Mouse (Mus musculus): ENCODE measurements at regions not wholly inside any gene's neighbourhood (a gene's known extent, or its start where the extent isn't known, plus 50 kb on each side); places are given as distances from the start of the nearest gene placed in this dataset.

GRCm38 (mm10) chr7:136825647-136826046, 68.8 kb upstream of the Mgmt start:
- H3K79me2 ChIP-seq (ENCODE audit: control insufficient read depth, insufficient read depth, low read length, poor library complexity): no peaks in the 10 kb centered on the region
- no peak overlapping the region for H3K4me3 ChIP-seq (ENCODE audit: control insufficient read depth in 1 of 2, insufficient read depth in 1 of 2, low read depth in 2 of 2, low read length in 2 of 2)
- no peak overlapping the region for H3K9ac ChIP-seq (ENCODE audit: control insufficient read depth, low read depth, low read length, poor library complexity, severe bottlenecking)
- no peak overlapping the region for H3K27ac ChIP-seq (ENCODE audit: control insufficient read depth, low read depth, low read length)
- no peaks in the 10 kb centered on the region for H3K4me1 ChIP-seq (ENCODE audit: control insufficient read depth in 1 of 2, insufficient read depth in 2 of 2, low read length in 2 of 2)
- no peak for TF ChIP-seq ETS1 (IDR thresholded peaks at IDR 0.05; ENCODE audit: low read depth, low read length)
- TF ChIP-seq E2F4 (IDR thresholded peaks at IDR 0.05; ENCODE audit: borderline replicate concordance, low read depth, low read length): no peak
- no peak for TF ChIP-seq MYB (IDR thresholded peaks at IDR 0.05; ENCODE audit: low read depth, low read length)
- TF ChIP-seq MEF2A (IDR thresholded peaks at IDR 0.05; ENCODE audit: extremely low read depth, insufficient replicate concordance, low read depth, low read length, poor library complexity, severe bottlenecking): no peak
- no peak for TF ChIP-seq USF2 (IDR thresholded peaks at IDR 0.05; ENCODE audit: borderline replicate concordance in 1 of 2, insufficient read depth in 1 of 2, low read depth in 1 of 2, low read length in 2 of 2)
- no peaks in the 10 kb centered on the region for H3K36me3 ChIP-seq (ENCODE audit: control insufficient read depth in 1 of 2, insufficient read depth in 2 of 2, low read length in 2 of 2)
- no peaks in the 10 kb centered on the region; a peak in 1 of 4 replicates for H3K27me3 ChIP-seq (ENCODE audit: control insufficient read depth in 1 of 2, insufficient read depth in 2 of 2, low read length in 2 of 2)
- no peaks in the 10 kb centered on the region for H3K9me3 ChIP-seq (replicated peaks; ENCODE audit: insufficient read depth, low read length)
- DNase-seq (ENCODE audit: low read depth, low spot score): no peak

GRCm38 (mm10) chr7:136829621-136830313, 64.6 kb upstream of the Mgmt start:
- H3K9ac ChIP-seq (ENCODE audit: control insufficient read depth, low read depth, low read length, poor library complexity, severe bottlenecking): no peak overlapping the region
- H3K9me3 ChIP-seq (replicated peaks; ENCODE audit: insufficient read depth, low read length): no peaks in the 10 kb centered on the region
- no peaks in the 10 kb centered on the region for H3K4me1 ChIP-seq (ENCODE audit: control insufficient read depth in 1 of 2, insufficient read depth in 2 of 2, low read length in 2 of 2)
- H3K27ac ChIP-seq (ENCODE audit: control insufficient read depth, low read depth, low read length): no peak overlapping the region
- H3K4me3 ChIP-seq (ENCODE audit: control insufficient read depth in 1 of 2, insufficient read depth in 1 of 2, low read depth in 2 of 2, low read length in 2 of 2): no peak overlapping the region
- no peaks in the 10 kb centered on the region; a peak in 1 of 4 replicates for H3K27me3 ChIP-seq (ENCODE audit: control insufficient read depth in 1 of 2, insufficient read depth in 2 of 2, low read length in 2 of 2)
- DNase-seq (ENCODE audit: low read depth, low spot score): no peak
- H3K79me2 ChIP-seq (ENCODE audit: control insufficient read depth, insufficient read depth, low read length, poor library complexity): no peaks in the 10 kb centered on the region
- H3K36me3 ChIP-seq (ENCODE audit: control insufficient read depth in 1 of 2, insufficient read depth in 2 of 2, low read length in 2 of 2): no peaks in the 10 kb centered on the region
- TF ChIP-seq RCOR1 (IDR thresholded peaks at IDR 0.05; ENCODE audit: low read depth, low read length) (no peak), KAT2A (conservative IDR thresholded peaks at IDR 0.05; ENCODE audit: low read depth, low read length) (no peak), ELF1 (IDR thresholded peaks at IDR 0.05; ENCODE audit: low read depth, low read length) (no peak), CTCF (IDR thresholded peaks at IDR 0.05 in 2 of 3, conservative IDR thresholded peaks at IDR 0.05 in 1 of 3; ENCODE audit: control insufficient read depth in 1 of 3, insufficient read depth in 1 of 3, low read depth in 2 of 3, low read length in 3 of 3, poor library complexity in 1 of 3, severe bottlenecking in 1 of 3) (no peak), RAD21 (IDR thresholded peaks at IDR 0.05; ENCODE audit: low read depth, low read length) (no peak), E2F4 (IDR thresholded peaks at IDR 0.05; ENCODE audit: borderline replicate concordance, low read depth, low read length) (no peak), TBP (IDR thresholded peaks at IDR 0.05; ENCODE audit: low read depth, low read length) (no peak), CHD2 (IDR thresholded peaks at IDR 0.05; ENCODE audit: low read length) (no peak), CHD1 (IDR thresholded peaks at IDR 0.05; ENCODE audit: low read depth, low read length) (no peak), TCF12 (IDR thresholded peaks at IDR 0.05; ENCODE audit: low read depth, low read length) (no peak), HCFC1 (IDR thresholded peaks at IDR 0.05; ENCODE audit: low read depth, low read length) (no peak), MXI1 (IDR thresholded peaks at IDR 0.05; ENCODE audit: low read depth, low read length) (no peak), GATA1 (IDR thresholded peaks at IDR 0.05; ENCODE audit: low read depth, low read length) (no peak), USF1 (IDR thresholded peaks at IDR 0.05; ENCODE audit: low read depth, low read length) (no peak), NRF1 (IDR thresholded peaks at IDR 0.05; ENCODE audit: insufficient read depth, low read depth, low read length, poor library complexity, severe bottlenecking) (no peak), NELFE (IDR thresholded peaks at IDR 0.05; ENCODE audit: low read depth, low read length) (no peak), SMC3 (IDR thresholded peaks at IDR 0.05; ENCODE audit: low read depth, low read length) (no peak), MAX (IDR thresholded peaks at IDR 0.05; ENCODE audit: low read length) (no peak)

Data from MEL (cell line).